Mouse (Mus musculus) lung, adult 18-20 months (tissue): ENCODE measurements around the gene Itgam.
A peak's percentile ranks its signal among the peaks of the same experiment; 100 is the strongest.
"Not testable (repeated sequence)": the region's sequence is repeated elsewhere in the genome, so short reads cannot be mapped to it uniquely, and the experiment has no call there.

Experiments
- DNase-seq, 2 experiments: peaks; one replicate each; pipeline ENCODE4 v3.0.0; 2022; ENCODE audit warnings: mixed read lengths in 2 of 2

The Itgam gene

DNA sequence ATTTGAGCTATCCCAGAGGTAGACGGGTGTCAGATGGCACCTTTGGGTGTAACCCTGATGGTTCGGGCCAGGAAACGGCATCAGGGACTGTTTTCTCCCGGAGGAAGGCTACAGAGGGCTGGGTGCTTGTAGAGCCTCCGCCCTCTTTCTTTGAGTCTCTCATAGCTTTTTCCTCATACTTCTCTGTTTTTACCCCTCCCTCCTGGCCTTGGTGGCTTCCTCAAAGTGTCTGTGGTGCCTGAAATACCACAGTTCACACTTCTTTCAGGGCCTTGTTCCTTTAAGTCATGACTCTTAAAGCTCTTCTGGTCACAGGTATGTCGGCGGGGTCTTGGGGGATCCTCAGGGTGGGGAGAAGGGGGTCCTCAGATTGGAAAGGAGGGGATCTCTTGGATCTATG, at the start of gene Itgam, which contains the start of gene Gm49368:
Gene Itgam, plus strand, starts transcription at position 185 of the 400 bp plus-strand sequence.
Gene Gm49368, plus strand, starts transcription at position 228 of the 400 bp plus-strand sequence.
- DNase-seq, result peak in 1 of 2 experiments; percentile 7

GRCm38 (mm10) chr7:128013116-128013515, 49.3 kb upstream of the Itgam start:
- no peak for DNase-seq

GRCm38 (mm10) chr7:128016134-128016533, 46.3 kb upstream of the Itgam start:
- not testable (repeated sequence) for DNase-seq

DNA sequence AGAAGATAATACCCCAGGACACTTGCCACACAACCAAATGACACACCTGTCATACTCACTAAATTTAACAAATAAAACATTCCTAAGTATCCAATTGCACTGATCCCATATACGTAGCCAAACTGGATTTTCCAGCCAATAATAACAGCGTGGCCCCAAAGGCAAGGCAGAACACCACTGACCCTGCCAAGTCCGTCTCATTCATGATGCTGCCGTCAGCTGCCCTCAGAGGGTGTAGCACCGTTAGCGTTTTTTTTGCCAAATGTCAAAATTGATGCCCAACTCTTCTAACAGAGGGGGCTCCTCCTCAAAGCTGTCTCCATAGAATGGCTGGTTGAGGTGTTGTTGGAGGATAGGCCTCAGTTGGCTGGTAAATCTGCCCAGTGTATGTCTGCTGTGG, 45.8 kb upstream of the Itgam start:
- no peak for DNase-seq

- no peak for DNase-seq
Measured at GRCm38 (mm10) chr7:128018275-128018674, 44.2 kb upstream of the Itgam start.

- no peak for DNase-seq
Measured at GRCm38 (mm10) chr7:128019187-128019586, 43.3 kb upstream of the Itgam start.

DNA sequence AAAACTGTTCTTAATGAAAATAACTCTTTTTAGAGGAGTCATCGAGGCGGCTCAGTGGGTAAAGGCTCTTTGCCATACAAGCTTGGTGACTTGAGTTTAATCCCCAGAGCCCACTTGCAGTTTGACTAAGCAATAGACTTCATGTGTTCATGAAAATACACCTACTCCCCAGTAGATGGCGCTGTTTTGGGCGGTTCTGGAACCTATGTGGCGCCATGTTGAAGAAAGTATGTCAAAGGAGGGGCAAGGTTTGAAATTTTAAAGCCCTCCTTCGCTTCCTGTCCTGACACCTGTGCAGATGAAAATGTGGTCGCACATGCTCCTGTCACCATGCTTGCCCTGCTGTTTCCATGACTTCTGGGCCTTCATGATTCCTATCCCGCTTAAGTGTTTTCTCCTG, 39.5 kb upstream of the Itgam start:
- no peak for DNase-seq

- DNase-seq, result no peak
Measured at GRCm38 (mm10) chr7:128023565-128023964, 38.9 kb upstream of the Itgam start.

DNA sequence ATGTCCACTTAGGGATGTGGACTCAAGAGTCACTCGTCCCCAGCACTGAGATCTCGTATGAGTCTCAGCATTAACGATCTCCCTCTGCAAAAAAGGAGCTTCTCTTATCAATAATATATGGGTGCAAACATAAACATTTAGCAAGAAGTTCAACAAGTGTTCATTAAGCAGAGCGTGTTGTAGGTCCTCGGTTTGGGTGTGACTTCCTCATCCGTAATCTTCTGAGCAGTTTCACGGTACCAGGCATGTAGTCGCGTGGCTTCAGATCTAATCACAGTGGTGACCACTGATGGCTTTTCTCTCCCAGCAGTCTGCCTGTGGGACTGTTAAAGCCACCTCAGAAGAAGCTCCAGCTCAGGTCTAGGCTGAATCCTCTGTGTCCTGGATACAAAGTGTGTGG, 38.1 kb upstream of the Itgam start:
- DNase-seq, result no peak

DNA sequence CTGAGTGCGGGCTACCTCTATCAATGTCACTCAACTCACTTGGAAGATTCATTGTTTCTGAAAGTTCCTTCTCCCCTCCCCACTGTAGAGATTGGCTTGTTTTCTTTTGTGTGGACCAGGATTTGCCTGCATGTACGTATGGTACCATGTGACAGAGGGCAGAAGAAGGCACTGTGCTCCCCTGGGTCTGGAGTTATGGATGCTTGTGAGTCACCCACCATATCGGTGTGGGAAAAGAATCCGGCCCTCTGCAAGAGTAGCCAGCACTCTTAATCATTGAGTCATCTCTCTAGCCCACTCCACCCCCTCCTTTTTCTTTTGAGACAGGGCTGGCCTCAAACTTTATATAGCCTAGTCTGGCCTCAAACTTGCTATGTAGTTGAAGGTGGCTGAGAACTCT, 37.5 kb upstream of the Itgam start:
- no peak for DNase-seq

DNA sequence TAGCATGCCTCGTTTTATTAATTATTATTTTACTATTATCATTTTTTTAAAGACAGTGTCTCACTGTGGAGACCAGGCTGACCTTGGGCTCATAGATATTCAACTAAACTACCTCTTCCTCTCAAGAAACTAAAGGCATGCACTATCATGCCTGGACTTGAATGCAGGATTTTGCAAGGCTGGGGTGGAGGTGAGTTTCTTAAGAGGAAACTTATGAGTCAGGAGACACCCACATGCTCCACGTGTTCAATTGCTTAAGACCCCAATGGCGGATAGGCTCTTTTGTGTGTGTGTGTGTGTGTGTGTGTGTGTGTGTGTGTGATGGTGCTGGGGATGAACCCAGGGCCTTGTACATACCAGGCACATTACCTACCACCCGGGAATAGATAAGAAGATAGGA, 37.1 kb upstream of the Itgam start:
- DNase-seq, result no peak

DNA sequence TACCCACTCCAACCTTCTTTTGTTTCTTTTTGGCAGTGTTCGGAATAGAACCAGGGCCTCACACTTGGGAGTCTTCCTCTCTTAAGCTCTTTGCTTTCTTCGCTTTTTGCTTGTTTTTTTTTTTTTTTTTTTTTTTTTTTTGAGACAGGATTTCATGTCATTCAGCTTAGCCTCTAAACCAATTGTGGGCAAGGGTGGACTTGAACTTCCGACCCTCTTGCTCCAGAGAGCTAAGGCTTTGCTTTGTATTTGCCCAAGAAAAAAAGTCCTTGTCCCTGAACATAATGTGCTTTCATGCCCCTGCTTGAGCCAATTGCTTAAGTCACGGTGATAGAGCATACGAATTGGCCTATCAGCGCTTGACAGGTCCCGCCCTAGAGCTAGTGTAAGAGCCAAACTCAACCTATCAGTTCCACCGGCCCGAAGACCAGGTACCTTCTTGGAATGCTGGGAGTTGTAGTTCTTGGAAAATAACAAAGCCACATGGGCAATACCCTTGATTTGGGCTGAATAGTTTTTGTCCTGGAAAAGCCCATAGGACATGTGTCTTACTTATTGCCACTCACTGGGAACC, 30.9 kb upstream of the Itgam start:
- peak; percentile 28 to 39 for DNase-seq

- no peak for DNase-seq
Measured at GRCm38 (mm10) chr7:128032290-128032988, 30.0 kb upstream of the Itgam start.

DNA sequence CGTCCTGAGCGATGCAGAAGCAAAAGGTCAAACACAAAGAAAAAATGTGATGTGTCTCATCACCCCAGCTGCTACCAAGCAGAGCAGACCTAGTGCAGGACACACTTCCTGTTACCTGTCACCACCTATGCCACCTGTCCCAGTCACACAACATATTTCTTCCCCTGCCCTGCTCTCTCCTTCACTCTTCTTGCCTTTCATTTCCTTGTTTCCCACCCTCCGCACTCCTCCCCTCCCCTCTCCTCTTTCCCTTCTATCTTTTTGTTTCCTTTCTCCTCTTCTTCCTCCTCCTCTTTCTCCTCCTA, 29.5 kb upstream of the Itgam start:
- no peak for DNase-seq

DNA sequence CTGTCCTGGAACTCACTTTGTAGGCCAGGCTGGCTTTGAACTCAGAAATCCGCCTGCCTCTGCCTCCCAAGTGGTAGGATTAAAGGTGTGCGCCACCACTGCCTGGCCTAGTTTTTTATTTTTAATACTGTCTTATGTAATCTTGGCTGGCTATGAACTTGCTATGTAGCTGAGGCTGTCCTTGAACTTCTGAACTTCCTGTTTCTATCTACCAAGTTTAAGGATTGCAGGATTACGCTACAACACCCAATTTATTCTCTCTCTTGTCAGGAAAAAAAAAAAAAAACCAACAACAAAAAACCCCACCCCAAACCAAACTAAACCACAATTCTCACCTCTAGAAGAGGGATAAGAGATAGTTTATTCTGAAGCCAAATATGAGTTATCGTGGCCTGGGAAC, 28.8 kb upstream of the Itgam start:
- DNase-seq, result no peak

- DNase-seq, result not testable (repeated sequence)
Measured at GRCm38 (mm10) chr7:128042161-128042820, 20.1 kb upstream of the Itgam start.

- peak in 1 of 2 experiments; percentile 7 for DNase-seq
Measured at GRCm38 (mm10) chr7:128044142-128044785, 18.2 kb upstream of the Itgam start.

GRCm38 (mm10) chr7:128045640-128046039, 16.8 kb upstream of the Itgam start:
- DNase-seq, result no peak

GRCm38 (mm10) chr7:128048819-128049218, 13.6 kb upstream of the Itgam start:
- peak in 1 of 2 experiments; percentile 8 for DNase-seq

GRCm38 (mm10) chr7:128049254-128049653, 13.2 kb upstream of the Itgam start:
- DNase-seq, result no peak

GRCm38 (mm10) chr7:128050739-128051138, 11.7 kb upstream of the Itgam start:
- DNase-seq, result peak; percentile 24 to 35

DNA sequence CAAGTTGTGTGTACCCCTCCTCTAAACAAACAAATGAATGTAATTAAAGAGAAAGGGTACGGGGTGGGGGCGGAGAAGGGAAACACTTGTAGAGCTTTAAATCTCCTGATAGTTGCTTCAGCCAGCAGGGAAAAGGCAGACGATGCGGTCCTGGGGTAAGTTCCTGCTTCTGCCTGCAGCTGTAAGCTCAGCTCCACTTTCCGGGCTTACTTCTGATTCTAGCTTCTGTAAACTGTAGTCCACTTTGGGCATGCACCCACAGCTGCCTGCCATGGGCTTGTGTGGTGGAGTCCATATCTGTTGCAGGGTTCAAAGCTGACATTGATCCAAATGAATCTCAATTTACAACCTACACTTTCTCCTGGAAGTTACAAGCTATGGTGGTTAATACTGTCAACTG, 9.4 kb upstream of the Itgam start:
- no peak for DNase-seq

DNA sequence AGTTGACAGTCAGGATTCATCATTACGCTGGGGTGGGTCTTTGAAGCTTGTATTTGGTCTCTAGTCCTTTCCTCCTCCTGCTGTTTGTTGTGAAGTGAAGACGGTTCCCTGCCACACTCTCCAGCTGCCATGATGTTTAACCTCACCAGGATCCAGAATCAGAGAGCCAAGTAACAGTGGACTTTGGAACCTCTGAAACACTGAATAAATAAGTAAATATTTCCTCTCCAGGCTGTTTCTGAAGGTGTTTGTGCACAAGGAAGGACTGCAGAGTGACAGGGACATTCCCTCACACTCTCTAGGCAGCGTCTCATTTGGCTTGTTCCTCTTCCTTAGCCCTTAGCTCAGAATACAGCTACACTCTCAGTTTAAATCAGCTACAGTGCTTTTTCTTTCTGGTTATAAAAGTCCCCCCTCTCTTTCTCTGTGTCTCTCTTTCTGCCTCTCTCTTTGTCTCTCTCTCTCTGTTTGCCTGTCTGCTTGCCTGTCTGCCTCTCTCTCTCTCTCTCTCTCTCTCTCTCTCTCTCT, 5.5 kb upstream of the Itgam start:
- DNase-seq, result no peak
